30 mouse cellular contexts compared by ENCODE assay signal in the genomic region with DNA sequence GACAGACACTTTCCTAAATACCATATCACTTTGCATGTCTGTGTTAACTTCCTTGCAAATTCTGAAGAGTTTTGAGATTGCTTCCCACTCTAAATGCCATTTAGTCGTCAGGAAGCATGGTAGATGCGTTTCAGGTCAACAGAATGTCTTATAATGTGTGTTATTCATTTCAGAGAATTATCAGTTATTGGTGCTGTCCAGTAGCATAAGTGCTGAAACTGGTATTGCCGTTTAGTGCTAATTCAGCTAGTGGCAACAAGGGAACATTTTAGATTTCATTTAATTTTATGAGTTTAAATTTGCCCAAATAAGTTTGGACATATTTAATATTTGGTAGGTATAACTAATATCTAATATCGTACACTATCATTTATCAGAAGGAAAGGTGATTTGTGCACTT.
DNase-seq lines count a peak whose midpoint lies in the region; ATAC-seq lines count a peak whose summit lies in the region.
"Had no signal": no experiment of that assay in that cellular context is flagged by ENCODE, and none has a peak within 500 bp of the region (broad histone marks: within the 10 kb centered on the region; RNA-seq: fewer than 3 reads in every experiment).

No protein-coding gene starts in this region.

- no peaks in the 10 kb centered on the region for H3K36me3 ChIP-seq in hindbrain, embryonic 11.5 days (ENCODE audit: control insufficient read depth, insufficient read depth, low read length)
- no peaks in the 10 kb centered on the region for H3K36me3 ChIP-seq in hindbrain, embryonic 16.5 days (ENCODE audit: control insufficient read depth, insufficient read depth, low read length)
- H3K36me3 ChIP-seq: intestine, embryonic 15.5 days; limb, embryonic 15.5 days; liver, embryonic 13.5 days; midbrain, embryonic 10.5 days; neural tube, embryonic 12.5 days had no signal

- 75% methylated on average over 4 of the region's 4 CpGs for WGBS in hindbrain, embryonic 11.5 days
- WGBS in hindbrain, embryonic 16.5 days = 69% methylated on average over 4 of the region's 4 CpGs

- H3K4me2 ChIP-seq in hindbrain, embryonic 11.5 days (replicated peaks; ENCODE audit: low read depth, low read length) = no peak overlapping the region
- H3K4me2 ChIP-seq in hindbrain, embryonic 16.5 days (ENCODE audit: low read length) = no peak overlapping the region
- H3K4me2 ChIP-seq: heart, embryonic 11.5 days; hindbrain, embryonic 14.5 days; intestine, embryonic 15.5 days; limb, embryonic 15.5 days; liver, embryonic 13.5 days; neural tube, embryonic 12.5 days had no signal

- H3K27me3 ChIP-seq in hindbrain, embryonic 11.5 days (ENCODE audit: control insufficient read depth, insufficient read depth, low read length) = no peaks in the 10 kb centered on the region
- no peaks in the 10 kb centered on the region for H3K27me3 ChIP-seq in hindbrain, embryonic 16.5 days (replicated peaks; ENCODE audit: control insufficient read depth, insufficient read depth, low read length)
- H3K27me3 ChIP-seq: intestine, embryonic 15.5 days; limb, embryonic 15.5 days; liver, embryonic 13.5 days; neural tube, embryonic 12.5 days had no signal

- no peak overlapping the region for H3K9ac ChIP-seq in hindbrain, embryonic 11.5 days (ENCODE audit: low read depth, low read length)
- no peak overlapping the region for H3K9ac ChIP-seq in hindbrain, embryonic 16.5 days (ENCODE audit: low read depth, low read length)
- H3K9ac ChIP-seq: hindbrain, embryonic 14.5 days; intestine, embryonic 15.5 days; limb, embryonic 15.5 days; liver, embryonic 13.5 days; neural tube, embryonic 12.5 days had no signal

- H3K4me3 ChIP-seq in hindbrain, embryonic 11.5 days (ENCODE audit: low read depth, low read length) = no peak overlapping the region
- no peak overlapping the region for H3K4me3 ChIP-seq in hindbrain, embryonic 16.5 days (ENCODE audit: low read length)
- H3K4me3 ChIP-seq: intestine, embryonic 15.5 days; limb, embryonic 15.5 days; liver, embryonic 13.5 days; midbrain, embryonic 10.5 days; myocyte; neural tube, embryonic 12.5 days had no signal

- no peak for ATAC-seq in hindbrain, embryonic 11.5 days (ENCODE audit: low FRiP score)
- ATAC-seq in hindbrain, embryonic 16.5 days = no peak
- ATAC-seq in inflammation-experienced regulatory T-cells, adult 6 months = no peak
- ATAC-seq: CD4-positive, CD25-positive, alpha-beta regulatory T cell, adult 4 months; forebrain, embryonic 14.5 days; intestine, embryonic 15.5 days had no signal

- no peak overlapping the region for H3K27ac ChIP-seq in hindbrain, embryonic 11.5 days (ENCODE audit: low read depth, low read length)
- H3K27ac ChIP-seq in hindbrain, embryonic 16.5 days (ENCODE audit: low read depth, low read length) = no peak overlapping the region
- H3K27ac ChIP-seq: hindbrain, embryonic 14.5 days; intestine, embryonic 15.5 days; limb, embryonic 15.5 days; liver, embryonic 13.5 days; midbrain, embryonic 10.5 days; neural tube, embryonic 12.5 days had no signal

- no peaks in the 10 kb centered on the region for H3K9me3 ChIP-seq in hindbrain, embryonic 11.5 days (ENCODE audit: control insufficient read depth, low read length)
- no peaks in the 10 kb centered on the region for H3K9me3 ChIP-seq in hindbrain, embryonic 16.5 days (ENCODE audit: control insufficient read depth, low read length)
- H3K9me3 ChIP-seq: intestine, embryonic 15.5 days; limb, embryonic 15.5 days; liver, embryonic 13.5 days; midbrain, embryonic 10.5 days; neural tube, embryonic 12.5 days had no signal

- DNase-seq in hindbrain, embryonic 11.5 days (ENCODE audit: low spot score) = peak; percentile 8
- DNase-seq in 3T3-L1 (ENCODE audit: low read depth, low spot score) (peak; percentile 11), NIH3T3 (ENCODE audit: low read depth) (peak; percentile 44)
- DNase-seq in forelimb bud, embryonic 11.5 days (ENCODE audit: low read depth, low spot score) = peak; percentile 9
- no peak for DNase-seq in adrenal gland, postnatal 10 days
- no peak for DNase-seq in T-cell, adult 2 months (ENCODE audit: low spot score)
- DNase-seq: adrenal gland, postnatal 36 days; cerebellum, adult 18-20 months; cerebellum, postnatal 14 days; gastrocnemius, postnatal 25 days; heart, adult 11 months; heart, postnatal 4 days; kidney, adult 8-10 months; kidney, postnatal 14 days; liver, embryonic 13.5 days; lung, adult 18-20 months; lung, postnatal 10 days; right cerebral cortex, postnatal 14 days; thymus, postnatal 4 days had no signal

- H3K4me1 ChIP-seq in hindbrain, embryonic 11.5 days (replicated peaks; ENCODE audit: control insufficient read depth, insufficient read depth, low read length) = no peaks in the 10 kb centered on the region
- H3K4me1 ChIP-seq in hindbrain, embryonic 16.5 days (ENCODE audit: control insufficient read depth, insufficient read depth, low read depth, low read length) = no peaks in the 10 kb centered on the region
- H3K4me1 ChIP-seq: intestine, embryonic 15.5 days; limb, embryonic 15.5 days; liver, embryonic 13.5 days; midbrain, embryonic 10.5 days; neural tube, embryonic 12.5 days had no signal

Comparison
In these comparisons a context has a peak if more than half of its experiments do, and no peak if none do; other contexts are left out.
1. DNase-seq: peak in hindbrain, embryonic 11.5 days (single experiment), 3T3-L1 (single experiment), NIH3T3 (single experiment) and forelimb bud, embryonic 11.5 days (single experiment); none in adrenal gland, postnatal 10 days (single experiment) and T-cell, adult 2 months (single experiment).